Mouse (Mus musculus) left cerebral cortex, adult 8-10 months (tissue): Measurements from ENCODE around the gene H1foo. TPM values are rescaled to one million over a fixed set of nuclear protein-coding genes. Genes with fewer than 3 reads are reported as not detected.

Experiments
- total RNA-seq, 4 experiments: library from RNA; stranded (reverse); gene quantifications; 2 replicates each; pipeline ENCODE4 v1.2.4; 2022

Gene H1foo
- total RNA-seq, 4 experiments from 2014 or later, result not detected

Other genes starting within 250 kb of the H1foo start
- gene Tmem40, start 182.5 kb upstream of the H1foo start, total RNA-seq, result 1 to 10 TPM in 3 of 4 experiments, under 1 TPM in 1; 0.57 to 1.8 (median 1.6) TPM
- 1 to 10 TPM; 3.2 to 3.4 (median 3.2) TPM for gene Cand2, start 170.4 kb upstream of the H1foo start, total RNA-seq
- 100 to 1,000 TPM; 503 to 593 (median 546) TPM for gene Rpl32, start 136.2 kb upstream of the H1foo start, total RNA-seq
- gene Efcab12, start 106.5 kb upstream of the H1foo start, total RNA-seq, result 1 to 10 TPM; 4.3 to 5.4 (median 4.7) TPM
- gene Mbd4, start 91.6 kb upstream of the H1foo start, total RNA-seq, result 1 to 10 TPM; 7.8 to 9.4 (median 8.1) TPM
- 10 to 100 TPM; 27.1 to 30.5 (median 27.7) TPM for gene Ift122, start 91.5 kb upstream of the H1foo start, total RNA-seq
- under 1 TPM; 0.07 to 0.59 (median 0.24) TPM for gene Rho, start 13.2 kb upstream of the H1foo start, total RNA-seq
- 100 to 1,000 TPM in 1 of 4 experiments, 10 to 100 TPM in 3; 91.7 to 106 (median 98.0) TPM for gene Plxnd1, start 50.1 kb downstream of the H1foo start, total RNA-seq
- 10 to 100 TPM; 65.1 to 76.5 (median 75.6) TPM for gene Tmcc1, start 248.5 kb downstream of the H1foo start, total RNA-seq